Mouse (Mus musculus): ENCODE results near the gene Cnr1.

Gene Cnr1

GRCm38 (mm10) chr4:33941557-33941956 is 17.2 kb downstream of the Cnr1 start:
- no peak for DNase-seq (ENCODE audit: low spot score in 2 of 2)

GRCm38 (mm10) chr4:33943936-33944335 is 19.5 kb downstream of the Cnr1 start:
- no peak for DNase-seq (ENCODE audit: low spot score in 2 of 2)

- DNase-seq (ENCODE audit: low spot score in 2 of 2) = no peak
Observed at GRCm38 (mm10) chr4:33945742-33946141, 21.3 kb downstream of the Cnr1 start.

DNA sequence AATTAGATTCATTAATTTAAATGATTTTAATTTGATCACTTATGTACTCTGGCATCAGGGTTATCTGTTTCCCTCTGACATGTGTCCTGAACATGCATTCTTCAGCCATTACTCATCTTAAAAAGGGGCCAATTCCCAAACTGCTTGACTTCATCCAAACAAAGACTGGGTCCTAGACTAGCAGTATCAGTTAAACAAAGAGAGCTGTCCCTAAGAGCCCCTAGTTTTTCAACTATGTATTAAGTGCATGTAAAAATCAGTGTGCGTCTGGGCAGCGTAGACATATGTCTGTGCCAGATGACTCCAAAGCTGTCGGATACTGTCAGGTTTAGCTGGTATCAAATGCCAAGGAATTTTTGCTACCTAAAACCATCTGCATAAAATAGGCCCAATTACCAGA is 23.2 kb downstream of the Cnr1 start:
- no peak for DNase-seq (ENCODE audit: low spot score in 2 of 2)

- DNase-seq (ENCODE audit: low spot score in 2 of 2) = no peak
Observed at GRCm38 (mm10) chr4:33957398-33957797, 33.0 kb downstream of the Cnr1 start.

- DNase-seq (ENCODE audit: low spot score in 2 of 2) = no peak
Observed at GRCm38 (mm10) chr4:33958515-33958914, 34.1 kb downstream of the Cnr1 start.

DNA sequence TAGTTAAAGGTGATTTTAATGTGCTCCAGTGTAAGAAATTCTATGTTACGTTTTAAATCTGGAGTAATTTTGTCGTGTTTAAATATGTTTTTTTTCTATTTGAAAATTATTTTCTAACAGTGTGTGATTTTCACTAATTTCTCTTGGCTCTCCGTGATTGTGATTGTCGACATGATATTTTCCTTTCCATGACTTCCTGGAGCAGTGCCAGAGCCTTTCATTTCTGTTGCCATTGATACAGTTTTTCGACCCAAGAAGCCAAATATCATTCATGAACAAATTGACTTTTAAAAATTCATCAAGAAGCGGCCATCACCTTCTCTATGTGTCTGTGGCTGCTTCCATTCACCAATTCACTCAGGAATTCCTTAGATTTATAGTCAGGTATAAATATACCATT is 35.4 kb downstream of the Cnr1 start:
- no peak for DNase-seq (ENCODE audit: low spot score in 2 of 2)

DNA sequence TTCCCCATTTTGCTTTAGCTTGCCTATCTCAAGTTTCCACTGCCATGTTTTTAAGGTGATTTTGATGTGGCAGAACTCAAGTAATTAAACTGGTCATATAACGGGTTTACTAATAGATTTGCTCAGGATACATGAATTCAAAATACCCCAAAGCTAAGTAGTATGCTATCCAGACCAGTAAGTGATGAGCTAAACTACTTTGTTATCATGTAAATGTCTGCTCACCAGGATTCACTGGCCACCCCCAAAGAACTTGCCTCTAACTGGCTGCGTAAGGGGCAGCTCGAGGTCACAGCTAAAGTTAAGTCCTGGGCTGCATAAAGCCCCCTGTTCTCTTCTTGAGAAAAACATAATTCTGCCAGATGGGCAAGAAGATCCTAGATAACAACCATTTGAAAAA is 46.3 kb downstream of the Cnr1 start:
- no peak for DNase-seq (ENCODE audit: low spot score in 2 of 2)

DNA sequence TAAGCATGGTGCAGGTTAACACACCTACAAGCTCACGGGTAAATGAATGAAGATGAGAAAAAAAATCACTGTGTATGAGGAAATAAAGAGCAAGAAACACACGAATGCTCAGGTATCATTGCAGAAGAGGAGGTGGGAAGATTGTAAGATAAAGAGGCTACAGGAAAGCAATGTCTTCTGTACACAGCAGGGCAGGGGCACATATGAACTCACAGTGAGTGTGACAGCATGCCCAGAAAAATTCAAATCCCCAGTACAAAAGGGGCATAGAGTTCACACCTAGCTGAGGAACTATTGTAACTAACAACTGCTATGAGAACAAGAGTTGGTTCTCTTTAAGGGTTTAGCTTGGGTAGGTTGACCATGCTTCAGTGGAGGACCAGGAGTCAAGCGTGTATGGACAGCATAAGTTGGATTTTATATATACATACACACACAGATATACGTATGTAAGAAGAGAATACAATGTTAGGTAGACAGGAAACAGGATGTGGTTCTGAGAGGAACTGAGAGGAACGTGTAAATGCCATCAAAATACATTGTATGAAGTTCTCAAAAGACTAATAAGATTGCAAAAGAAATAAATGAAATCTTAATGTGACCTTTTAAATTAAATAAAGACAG is 64.2 kb downstream of the Cnr1 start:
- no peak for DNase-seq (ENCODE audit: low spot score in 2 of 2)

DNA sequence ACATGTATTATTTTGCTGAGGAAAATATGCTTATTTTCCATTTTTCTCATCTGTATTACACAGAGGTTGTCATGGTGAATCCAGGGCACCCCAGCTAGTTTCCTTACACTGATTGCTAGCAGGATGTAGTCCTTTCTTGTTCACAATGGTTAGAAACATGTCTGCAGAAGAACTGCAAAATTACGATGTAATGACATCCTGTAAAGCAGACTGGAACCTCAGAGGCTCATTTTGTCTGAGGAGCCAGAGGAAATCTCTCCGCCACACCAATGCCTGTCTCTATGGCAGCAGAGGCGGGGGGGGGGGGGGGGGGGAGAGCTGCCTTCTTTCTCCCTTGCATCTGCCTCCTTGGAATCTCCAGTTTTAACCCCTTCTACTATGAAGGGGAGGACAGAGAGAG is 68.3 kb downstream of the Cnr1 start:
- no peak for DNase-seq (ENCODE audit: low spot score in 2 of 2)

DNA sequence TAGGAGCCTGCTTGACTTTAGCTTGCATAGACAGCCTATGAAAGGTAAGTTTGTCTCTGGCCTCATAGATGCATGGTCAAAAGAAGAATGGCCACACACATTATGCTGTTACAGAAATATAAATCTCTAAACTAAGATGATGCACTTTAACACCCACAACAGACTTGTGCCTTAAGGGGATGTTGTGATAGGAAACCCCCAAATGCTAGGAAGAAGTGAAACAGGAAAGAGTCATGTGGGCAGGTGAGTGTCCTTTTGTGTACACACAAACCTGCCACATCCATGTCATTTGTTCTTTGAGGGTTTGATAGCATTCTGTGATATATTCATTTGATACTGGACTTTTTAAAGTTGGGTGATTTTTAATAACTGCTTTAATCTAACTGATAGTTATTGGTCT is 72.0 kb downstream of the Cnr1 start:
- DNase-seq (ENCODE audit: low spot score in 2 of 2) = no peak

Measured in right cerebral cortex, postnatal 10 days (tissue).